Mouse (Mus musculus) liver, adult 2 months (tissue): ENCODE data around the gene Scap. TPM values are rescaled to one million over a fixed set of nuclear protein-coding genes. Genes with fewer than 3 reads are reported as not detected.
A peak's percentile ranks its signal among the peaks of the same experiment; 100 is the strongest.

Source experiments
- DNase-seq: peaks from one replicate; pipeline ENCODE4 v3.0.0-alpha.2; 2011; ENCODE audit warnings: low read depth, low spot score; ENCODE audit errors: extremely low read depth
- H3K27ac ChIP-seq: fragments of 200-500 bp; replicated peaks from 2 replicates; pipeline ENCODE4 v1.5.1; 2012; ENCODE audit warnings: low read depth, mild to moderate bottlenecking, control low read depth, inconsistent platforms, low read length; ENCODE audit not compliant: insufficient read depth
- H3K27me3 ChIP-seq: fragments of 200-500 bp; 2 replicates; pipeline ENCODE4 v1.6.1; 2012; ENCODE audit warnings: mild to moderate bottlenecking, moderate library complexity, low read length, inconsistent platforms; ENCODE audit not compliant: control insufficient read depth, insufficient read depth
- H3K36me3 ChIP-seq: fragments of 200-500 bp; 2 replicates; pipeline ENCODE4 v1.6.1; 2012; ENCODE audit warnings: low read length, inconsistent platforms; ENCODE audit not compliant: control insufficient read depth, insufficient read depth
- H3K4me1 ChIP-seq: fragments of 200-500 bp; 2 replicates; pipeline ENCODE4 v1.6.1; 2011; ENCODE audit warnings: low read length; ENCODE audit not compliant: control insufficient read depth, insufficient read depth
- H3K4me3 ChIP-seq: fragments of 200-500 bp; 2 replicates; pipeline ENCODE4 v1.5.1; 2011; ENCODE audit warnings: low read depth, mild to moderate bottlenecking, control low read depth, low read length, moderate library complexity; ENCODE audit not compliant: insufficient read depth
- H3K79me2 ChIP-seq: fragments of 200-500 bp; 2 replicates; pipeline ENCODE4 v1.6.1; 2012; ENCODE audit warnings: inconsistent platforms, mild to moderate bottlenecking, low read length, moderate library complexity; ENCODE audit not compliant: control insufficient read depth, insufficient read depth
- H3K9ac ChIP-seq: fragments of 200-500 bp; 2 replicates; pipeline ENCODE4 v1.6.1; 2012; ENCODE audit warnings: low read depth, mild to moderate bottlenecking, control low read depth, inconsistent platforms, low read length
- CTCF ChIP-seq: fragments of 200-500 bp; IDR thresholded peaks from 2 replicates; pipeline ENCODE4 v1.5.1; 2011; ENCODE audit warnings: low read depth, low read length, control low read depth
- POLR2A ChIP-seq: fragments of 200-500 bp; IDR thresholded peaks from 2 replicates; pipeline ENCODE4 v1.6.1; 2011; ENCODE audit warnings: low read length, control low read depth; ENCODE audit not compliant: insufficient read depth; ENCODE audit errors: extremely low read depth
- WGBS: fragments of 180-500 bp; shearing (Covaris S2); methylation state at CpG from one replicate; pipeline ENCODE4 v1.1.7; 2018; 5-methylcytosine and 5-hydroxymethylcytosine counted together
- polyA plus RNA-seq: library from polyadenylated mRNA; depleted of rRNA; stranded (reverse); fragments of >200 nt; gene quantifications from 2 replicates; pipeline ENCODE4 v1.2.3, GENCODE M21; 2012
- total RNA-seq: library from RNA; depleted of rRNA; stranded (reverse); fragments of >200 nt; gene quantifications from 2 replicates; pipeline ENCODE4 v1.2.3, GENCODE M21; 2014

The Scap gene
- total and polyA plus RNA-seq, 2 experiments: 51.8 to 72.9 TPM

- Histone ChIP-seq H3K9ac (no peak overlapping the region), H3K4me3 (no peak overlapping the region), H3K79me2 (no peaks in the 10 kb centered on the region), H3K27me3 (no peaks in the 10 kb centered on the region), H3K4me1 (no peaks in the 10 kb centered on the region), H3K36me3 (no peaks in the 10 kb centered on the region), H3K27ac (no peak overlapping the region)
- no peak for TF ChIP-seq CTCF
- no peak for TF ChIP-seq POLR2A
- WGBS: 44% methylated on average over 3 of the region's 3 CpGs
- DNase-seq: no peak
Measured at GRCm38 (mm10) chr9:110294786-110295185, 38.3 kb upstream of the Scap start.

- Histone ChIP-seq H3K4me3 (no peak overlapping the region), H3K9ac (no peak overlapping the region), H3K27ac (no peak overlapping the region), H3K79me2 (no peaks in the 10 kb centered on the region), H3K27me3 (no peaks in the 10 kb centered on the region), H3K4me1 (no peaks in the 10 kb centered on the region), H3K36me3 (no peaks in the 10 kb centered on the region)
- WGBS: 1% methylated on average over 5 of the region's 5 CpGs
- TF ChIP-seq POLR2A: no peak
- TF ChIP-seq CTCF: peak; percentile 80
- DNase-seq: peak; percentile 68
Measured at GRCm38 (mm10) chr9:110296867-110297627, 36.0 kb upstream of the Scap start.

- Histone ChIP-seq H3K9ac (peak overlapping the region; percentile 71), H3K27ac (peak overlapping the region; percentile 26; the same call in 1 of the 2 replicates), H3K4me1 (peaks cover 3% of the 10 kb centered on the region)
Measured at GRCm38 (mm10) chr9:110304516-110304915, 28.6 kb upstream of the Scap start.

GRCm38 (mm10) chr9:110304969-110305651 is 28.0 kb upstream of the Scap start, which contains the start of gene Elp6:
Gene Elp6 (plus strand): TSS chr9:110305173.
- DNase-seq: peak; percentile 90
- under 1% methylated on average over 46 of the region's 46 CpGs for WGBS
- Histone ChIP-seq H3K4me1 (peaks cover 3% of the 10 kb centered on the region), H3K4me3 (peak within 1 kb of the TSS; percentile 59), H3K9ac (peak within 1 kb of the TSS; percentile 71), H3K27ac (peak within 1 kb of the TSS; percentile 66), H3K79me2 (no peaks in the 10 kb centered on the region), H3K27me3 (no peaks in the 10 kb centered on the region), H3K36me3 (no peaks in the 10 kb centered on the region; the same call in 1 of the 2 replicates)
- peak; percentile 93 for TF ChIP-seq POLR2A
- TF ChIP-seq CTCF: no peak

More at GRCm38 (mm10) chr9:110304516-110304915, 28.6 kb upstream of the Scap start:
- Histone ChIP-seq H3K36me3 (no peaks in the 10 kb centered on the region), H3K4me3 (peak overlapping the region; percentile 59), H3K27me3 (no peaks in the 10 kb centered on the region), H3K79me2 (no peaks in the 10 kb centered on the region)
- DNase-seq: no peak
- TF ChIP-seq POLR2A: no peak
- peak; percentile 48 for TF ChIP-seq CTCF
- 7% methylated on average over 4 of the region's 4 CpGs for WGBS

GRCm38 (mm10) chr9:110306371-110306770 is 26.7 kb upstream of the Scap start:
- H3K4me3 ChIP-seq: no peak overlapping the region
- no peak for DNase-seq
- 91% methylated on average over 5 of the region's 5 CpGs for WGBS
- H3K27me3 ChIP-seq: no peaks in the 10 kb centered on the region
- H3K79me2 ChIP-seq: no peaks in the 10 kb centered on the region
- no peak for TF ChIP-seq POLR2A
- no peak for TF ChIP-seq CTCF
- peaks cover 3% of the 10 kb centered on the region for H3K4me1 ChIP-seq
- H3K36me3 ChIP-seq: peaks cover 3% of the 10 kb centered on the region; the same call in 1 of the 2 replicates
- no peak overlapping the region for H3K9ac ChIP-seq
- no peak overlapping the region for H3K27ac ChIP-seq

- Histone ChIP-seq H3K79me2 (no peaks in the 10 kb centered on the region), H3K36me3 (peaks cover 4% of the 10 kb centered on the region; the same call in 1 of the 2 replicates), H3K27me3 (no peaks in the 10 kb centered on the region), H3K4me1 (peaks cover 4% of the 10 kb centered on the region; the same call in 1 of the 2 replicates), H3K27ac (no peak overlapping the region), H3K4me3 (no peak overlapping the region), H3K9ac (no peak overlapping the region)
- DNase-seq: no peak
- TF ChIP-seq CTCF (no peak), POLR2A (no peak)
- 81% methylated on average over 5 of the region's 5 CpGs for WGBS
Measured at GRCm38 (mm10) chr9:110314706-110315105, 18.4 kb upstream of the Scap start.
